Mouse (Mus musculus) G1E (cell line): Measurements from ENCODE around the gene Faf1. TPM values are rescaled to one million over a fixed set of nuclear protein-coding genes. Genes with fewer than 3 reads are reported as not detected.

ENCODE experiments used
- ATAC-seq: 2 replicates; pipeline ENCODE4 v1.8.0; 2016; ENCODE audit warnings: mild to moderate bottlenecking; ENCODE audit not compliant: insufficient number of reproducible peaks, poor library complexity, low FRiP score, severe bottlenecking; ENCODE audit errors: extremely low read depth
- DNase-seq: peaks from one replicate; pipeline ENCODE4 v3.0.0; 2012; ENCODE audit warnings: low spot score
- H3K27me3 ChIP-seq: 2 replicates; pipeline ENCODE4 v1.6.1; 2012; ENCODE audit warnings: mild to moderate bottlenecking, low read length, inconsistent platforms; ENCODE audit not compliant: insufficient read depth
- H3K36me3 ChIP-seq: replicated peaks from 2 replicates; pipeline ENCODE3; 2012; ENCODE audit warnings: mild to moderate bottlenecking, inconsistent platforms
- H3K4me1 ChIP-seq: 2 replicates; pipeline ENCODE4 v1.6.1; 2012; ENCODE audit warnings: low read depth, low read length, inconsistent platforms, mixed read lengths; ENCODE audit not compliant: insufficient read depth
- H3K4me3 ChIP-seq: 2 replicates; pipeline ENCODE4 v1.5.1; 2012; ENCODE audit warnings: low read depth, mild to moderate bottlenecking, inconsistent platforms, low read length, moderate library complexity, mixed read lengths
- H3K9me3 ChIP-seq: replicated peaks from 2 replicates; pipeline ENCODE4 v1.6.1; 2012; ENCODE audit warnings: inconsistent platforms
- CTCF ChIP-seq: IDR thresholded peaks from 2 replicates; pipeline ENCODE4 v1.5.1; 2012; ENCODE audit warnings: low read depth, low read length, inconsistent platforms, mixed read lengths
- GATA1 ChIP-seq: IDR thresholded peaks from 2 replicates; pipeline ENCODE4 v1.6.1; 2012; ENCODE audit warnings: borderline replicate concordance, low read length, inconsistent platforms, mixed read lengths
- GATA2 ChIP-seq: IDR thresholded peaks from 2 replicates; pipeline ENCODE4 v1.6.1; 2012; ENCODE audit warnings: low read depth, low read length, inconsistent platforms, borderline replicate concordance
- POLR2AphosphoS5 ChIP-seq: IDR thresholded peaks from 2 replicates; pipeline ENCODE4 v1.6.1; 2012; ENCODE audit warnings: low read depth, low read length, inconsistent platforms; ENCODE audit not compliant: insufficient replicate concordance
- TAL1 ChIP-seq: conservative IDR thresholded peaks from 2 replicates; pipeline ENCODE4 v1.6.1; 2012; ENCODE audit warnings: low read depth, low read length, inconsistent platforms, mixed read lengths
- polyA plus RNA-seq: library from polyadenylated mRNA; stranded (reverse); fragments of >175 nt; gene quantifications from 2 replicates; pipeline ENCODE4 v1.2.3, GENCODE M21; 2012
- total RNA-seq, 2 experiments: library from RNA; stranded (forward) in 1 of 2; stranded (reverse) in 1 of 2; fragments of 200-1000 nt in 1 of 2; fragments of >200 nt in 1 of 2; fragmentation: Nextera tagmentation in 1 of 2; gene quantifications; 2 replicates each; pipeline ENCODE4 v1.2.3; 2014 to 2017

The Faf1 gene
- total and polyA plus RNA-seq, 3 experiments: 7.1 to 71.9 (median 65.0) TPM

DNA sequence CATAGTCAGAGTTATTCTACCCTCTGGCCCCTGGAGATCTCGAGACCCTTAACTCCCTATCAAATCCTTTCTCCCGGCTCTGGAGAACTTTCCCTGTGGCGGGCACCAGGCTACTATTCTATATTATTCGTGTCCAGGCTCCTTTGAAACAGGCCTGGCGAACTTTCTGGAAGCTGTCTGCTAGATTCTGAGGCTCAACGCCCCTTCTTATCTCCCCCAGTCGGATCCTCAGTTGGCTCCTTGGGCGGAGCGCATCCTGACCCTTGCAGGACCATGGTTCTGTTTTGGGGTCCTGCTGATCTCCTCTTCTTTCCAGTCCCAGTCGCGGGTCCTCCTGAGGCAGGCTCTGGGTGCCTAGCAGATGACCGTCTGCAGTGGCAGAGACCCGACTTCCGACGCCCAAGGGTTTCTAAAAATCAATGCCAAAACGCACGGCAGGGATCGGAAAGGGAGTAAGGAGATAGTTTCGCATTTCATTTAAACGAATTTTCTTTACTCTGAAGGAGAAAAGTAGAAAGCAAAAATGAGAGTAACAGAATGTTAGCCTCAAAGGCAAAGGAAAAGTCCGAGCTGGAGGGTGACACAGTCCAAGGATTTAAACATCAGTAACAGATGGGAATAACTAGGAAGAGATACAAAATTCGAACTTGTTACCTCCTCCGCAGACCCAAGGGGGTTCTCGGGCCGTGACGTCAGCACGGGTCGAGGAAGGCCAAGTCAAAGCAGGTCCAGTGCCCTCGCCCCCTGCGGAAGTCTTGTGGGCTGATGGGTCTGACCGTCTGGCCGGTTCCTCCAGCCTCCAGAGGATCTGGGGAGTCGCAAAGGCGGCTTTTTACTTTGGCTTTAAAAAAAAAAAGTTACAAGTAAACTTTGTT, 300.1 kb downstream of the Faf1 start:
- Histone ChIP-seq H3K4me3 (no peak overlapping the region; the same call in 1 of the 2 replicates), H3K9me3 (peaks cover 65% of the 10 kb centered on the region), H3K36me3 (peaks cover 2% of the 10 kb centered on the region), H3K4me1 (no peaks in the 10 kb centered on the region; the same call in 1 of the 2 replicates), H3K27me3 (no peaks in the 10 kb centered on the region; the same call in 1 of the 2 replicates)
- ATAC-seq: no peak
- TF ChIP-seq CTCF (no peak), GATA2 (no peak), TAL1 (no peak), POLR2AphosphoS5 (no peak)
- no peak for DNase-seq

DNA sequence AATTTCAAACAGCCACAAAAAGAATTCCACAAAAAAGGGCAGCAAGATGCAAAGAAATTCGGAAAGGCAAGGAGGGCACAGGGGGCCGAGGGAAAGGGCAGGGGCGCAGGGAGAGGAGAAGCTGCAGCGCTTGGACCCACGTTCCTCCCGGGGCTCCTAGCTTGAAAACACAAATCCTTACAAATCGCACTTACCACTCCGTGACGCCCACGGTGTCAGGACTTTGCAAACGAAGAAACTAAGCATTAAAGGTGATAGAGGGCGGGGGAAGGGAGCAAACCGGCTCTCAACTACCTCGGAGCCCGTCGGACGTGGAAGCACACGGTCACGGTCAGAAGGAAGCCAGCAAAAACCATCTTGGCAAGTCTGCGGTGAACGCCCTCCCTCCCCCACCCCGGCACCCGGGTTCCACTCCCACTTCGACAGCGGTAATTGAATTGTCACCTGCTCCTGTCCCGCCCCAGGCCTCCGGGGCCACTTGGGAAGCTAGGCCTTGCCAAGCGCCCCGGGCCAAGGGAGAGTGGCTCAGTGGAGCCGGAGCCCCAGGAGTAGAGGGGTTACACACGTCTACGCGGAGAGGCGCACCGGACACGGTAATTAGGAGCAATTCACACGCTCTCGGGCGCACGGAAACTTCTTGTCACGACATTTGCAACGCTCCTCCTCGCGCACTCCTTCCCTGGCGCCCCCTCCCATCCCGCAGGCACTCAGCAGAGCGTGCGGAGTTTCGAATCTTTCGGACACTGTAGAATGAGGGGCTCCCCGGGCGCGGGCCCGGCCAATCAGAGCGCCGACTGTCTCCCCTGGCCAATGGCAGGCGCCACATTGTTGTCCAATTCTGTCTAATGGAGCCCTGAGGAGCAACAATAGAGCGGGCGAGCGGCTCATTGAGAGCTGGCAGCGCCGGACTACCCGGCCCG, 301.0 kb downstream of the Faf1 start, which contains the start of gene Dmrta2:
TSS of gene Dmrta2 (plus strand) at position 906 of the 920 bp plus-strand sequence.
- Histone ChIP-seq H3K4me3 (peak within 1 kb of the TSS; percentile 16; the same call in 1 of the 2 replicates), H3K4me1 (no peaks in the 10 kb centered on the region; the same call in 1 of the 2 replicates), H3K9me3 (peaks cover 74% of the 10 kb centered on the region), H3K36me3 (peaks cover 5% of the 10 kb centered on the region), H3K27me3 (no peaks in the 10 kb centered on the region; the same call in 1 of the 2 replicates)
- DNase-seq (no peak), ATAC-seq (no peak)
- TF ChIP-seq TAL1: no peak
- no peak for TF ChIP-seq CTCF
- TF ChIP-seq GATA2: no peak
- no peak for TF ChIP-seq POLR2AphosphoS5
- TF ChIP-seq GATA1: no peak

DNA sequence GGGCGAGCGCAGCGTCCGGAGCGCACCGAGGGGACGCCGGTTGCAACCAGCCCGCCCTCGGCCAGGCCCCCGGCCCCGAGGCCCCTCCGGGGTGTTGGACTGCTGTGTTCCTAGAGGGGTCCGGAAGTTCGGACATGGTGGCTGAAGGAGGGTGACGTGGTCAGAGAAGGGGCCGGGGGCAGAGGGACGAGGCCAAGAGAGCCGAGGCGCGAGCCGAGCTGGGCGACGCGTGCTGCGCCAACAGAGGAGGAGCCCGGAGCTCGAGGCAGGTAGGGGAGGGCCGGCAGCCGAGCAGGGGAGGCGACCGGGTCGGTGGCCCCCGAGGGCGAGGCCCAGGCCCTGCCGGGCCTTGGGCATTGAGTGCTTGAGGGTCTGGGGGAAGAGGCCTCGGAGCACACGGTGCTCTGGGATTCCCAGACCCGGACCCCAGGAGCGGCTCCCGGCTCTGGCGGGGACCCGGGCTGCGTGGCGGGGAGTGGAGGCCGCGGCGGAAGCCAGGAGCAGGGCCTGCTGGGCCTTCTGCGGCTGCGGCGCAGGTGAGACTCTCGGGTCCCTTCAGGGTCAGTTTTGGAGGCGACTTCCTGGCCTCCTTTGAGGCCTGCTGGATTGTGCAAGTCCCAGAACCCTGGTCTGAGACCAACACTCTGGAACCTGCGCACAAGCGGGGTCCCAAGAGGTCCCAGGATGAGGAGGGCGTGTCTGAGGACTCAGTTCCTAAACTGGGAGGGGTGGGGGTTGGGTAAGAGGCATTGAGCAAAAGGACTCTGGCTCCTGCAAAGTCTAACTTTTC, 301.9 kb downstream of the Faf1 start:
- TF ChIP-seq GATA2 (no peak), GATA1 (no peak), TAL1 (no peak), CTCF (no peak), POLR2AphosphoS5 (no peak)
- peaks cover 6% of the 10 kb centered on the region for H3K36me3 ChIP-seq
- no peak for ATAC-seq
- DNase-seq: no peak
- H3K9me3 ChIP-seq: peaks cover 79% of the 10 kb centered on the region
- no peaks in the 10 kb centered on the region; the same call in 1 of the 2 replicates for H3K27me3 ChIP-seq
- H3K4me3 ChIP-seq: no peak overlapping the region
- no peaks in the 10 kb centered on the region; the same call in 1 of the 2 replicates for H3K4me1 ChIP-seq

DNA sequence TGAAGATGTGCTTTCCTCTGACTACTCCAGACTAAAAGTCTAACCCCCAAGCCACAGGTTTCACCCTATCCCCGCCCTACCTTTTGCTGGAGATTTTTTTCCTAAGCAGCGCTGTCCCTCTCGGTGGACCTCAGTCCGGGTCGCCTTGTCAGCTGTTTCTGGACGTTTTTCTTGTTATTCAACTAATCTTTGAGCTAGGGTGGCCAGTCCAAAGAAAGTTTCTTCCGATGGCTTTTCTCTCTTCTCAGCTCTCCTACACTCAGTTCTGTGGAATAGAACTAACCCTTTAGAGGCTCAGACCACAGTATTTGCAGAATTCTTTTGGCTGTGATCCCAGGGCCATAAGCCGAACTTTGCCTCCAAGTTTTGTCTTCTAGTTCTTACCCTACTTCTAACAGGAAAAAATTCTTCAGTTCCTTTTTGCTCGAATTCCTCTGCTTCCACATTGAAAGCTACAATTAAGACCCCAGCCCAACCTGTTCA, 302.5 kb downstream of the Faf1 start:
- ATAC-seq (no peak), DNase-seq (no peak)
- no peak for TF ChIP-seq GATA1
- no peak for TF ChIP-seq POLR2AphosphoS5
- no peak for TF ChIP-seq CTCF
- TF ChIP-seq TAL1: no peak
- TF ChIP-seq GATA2: no peak
- Histone ChIP-seq H3K4me1 (no peaks in the 10 kb centered on the region; the same call in 1 of the 2 replicates), H3K9me3 (peaks cover 86% of the 10 kb centered on the region), H3K27me3 (no peaks in the 10 kb centered on the region; the same call in 1 of the 2 replicates), H3K4me3 (no peak overlapping the region), H3K36me3 (peaks cover 6% of the 10 kb centered on the region)

DNA sequence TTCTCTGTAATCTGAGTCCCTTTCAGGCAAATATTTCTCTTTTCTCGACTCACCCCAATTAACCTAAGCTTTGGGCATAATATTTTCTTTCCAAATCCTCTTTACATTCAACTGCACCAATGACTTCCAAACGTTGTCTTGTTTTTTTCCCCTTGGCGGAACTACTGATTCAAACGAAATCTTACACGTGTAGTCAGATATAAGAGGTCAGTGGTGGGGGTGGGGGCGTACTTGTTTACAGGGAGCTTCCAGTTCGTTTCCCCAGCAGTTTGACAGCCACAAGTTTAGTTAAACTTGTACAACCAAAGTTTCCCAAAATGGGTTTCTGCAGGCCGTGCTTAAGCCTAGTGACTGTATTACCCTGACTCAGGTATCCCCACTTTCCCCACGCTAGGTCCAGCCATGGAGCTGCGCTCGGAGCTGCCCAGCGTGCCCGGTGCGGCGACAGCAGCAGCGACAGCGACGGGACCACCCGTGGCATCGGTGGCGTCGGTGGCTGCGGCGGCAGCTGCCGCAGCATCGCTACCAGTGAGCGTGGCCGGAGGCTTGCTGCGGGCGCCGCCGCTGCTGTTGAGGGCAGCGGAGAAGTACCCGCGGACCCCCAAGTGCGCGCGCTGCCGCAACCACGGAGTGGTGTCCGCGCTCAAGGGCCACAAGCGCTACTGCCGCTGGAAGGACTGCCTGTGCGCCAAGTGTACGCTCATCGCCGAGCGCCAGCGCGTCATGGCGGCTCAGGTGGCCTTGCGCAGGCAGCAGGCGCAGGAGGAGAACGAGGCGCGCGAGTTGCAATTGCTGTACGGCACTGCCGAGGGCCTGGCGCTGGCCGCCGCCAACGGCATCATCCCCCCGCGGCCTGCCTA, 303.3 kb downstream of the Faf1 start:
- Histone ChIP-seq H3K4me3 (peak overlapping the region; percentile 32; the same call in 1 of the 2 replicates), H3K9me3 (peaks cover 88% of the 10 kb centered on the region), H3K36me3 (peaks cover 6% of the 10 kb centered on the region), H3K27me3 (no peaks in the 10 kb centered on the region; the same call in 1 of the 2 replicates), H3K4me1 (no peaks in the 10 kb centered on the region; the same call in 1 of the 2 replicates)
- TF ChIP-seq CTCF (no peak), TAL1 (no peak), GATA2 (no peak), GATA1 (no peak), POLR2AphosphoS5 (no peak)
- no peak for DNase-seq
- no peak for ATAC-seq
